Mouse (Mus musculus) left cerebral cortex, adult 11 months (tissue): Measurements from ENCODE around the gene Dyrk1b.
"Not testable (repeated sequence)": the region's sequence is repeated elsewhere in the genome, so short reads cannot be mapped to it uniquely, and the experiment has no call there.

Source experiments
- DNase-seq: peaks from one replicate; pipeline ENCODE4 v3.0.0; 2022; ENCODE audit warnings: low spot score

The Dyrk1b gene

DNA sequence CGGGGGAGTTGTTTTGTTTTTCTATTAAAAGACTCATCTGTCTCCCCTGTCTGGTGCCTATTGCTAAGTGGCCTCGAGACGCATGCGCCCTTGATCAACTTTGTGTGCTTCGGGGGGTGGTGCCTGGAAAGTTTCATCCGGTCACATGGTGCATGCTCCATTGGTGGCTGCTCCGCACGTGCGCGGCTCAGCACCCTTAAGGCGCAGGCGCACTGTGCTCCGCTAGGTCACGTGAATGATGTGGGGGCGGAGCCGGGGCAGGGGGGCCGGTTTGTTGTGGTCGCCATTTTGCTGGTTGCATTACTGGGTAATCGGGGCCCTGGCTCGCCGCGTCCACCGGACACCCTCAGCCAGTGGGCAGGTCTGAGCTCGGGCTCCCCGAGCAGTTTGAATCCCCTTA is at the start of gene Dyrk1b:
Gene Dyrk1b, plus strand, starts transcription at position 242 of the 400 bp plus-strand sequence.
- peak; percentile 98 for DNase-seq

DNA sequence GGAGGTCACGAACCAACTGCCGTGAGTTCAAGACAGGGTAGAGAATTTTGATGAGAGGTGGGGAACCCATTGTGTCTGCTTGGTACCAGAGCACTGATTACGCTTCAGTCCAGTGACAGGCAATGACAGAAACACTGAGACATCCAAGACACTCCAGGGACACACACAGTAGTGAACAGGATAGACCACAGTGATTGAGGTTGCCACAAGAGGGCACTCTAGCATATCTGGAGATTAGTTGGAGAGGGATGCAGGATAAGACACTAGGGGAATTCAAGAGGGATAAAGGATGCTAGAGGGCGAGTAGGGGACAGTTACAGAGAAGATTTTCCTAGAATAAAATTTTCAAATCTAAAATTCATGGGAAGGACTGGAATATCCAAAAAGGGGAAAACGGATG is 41.7 kb upstream of the Dyrk1b start:
- DNase-seq = no peak

DNA sequence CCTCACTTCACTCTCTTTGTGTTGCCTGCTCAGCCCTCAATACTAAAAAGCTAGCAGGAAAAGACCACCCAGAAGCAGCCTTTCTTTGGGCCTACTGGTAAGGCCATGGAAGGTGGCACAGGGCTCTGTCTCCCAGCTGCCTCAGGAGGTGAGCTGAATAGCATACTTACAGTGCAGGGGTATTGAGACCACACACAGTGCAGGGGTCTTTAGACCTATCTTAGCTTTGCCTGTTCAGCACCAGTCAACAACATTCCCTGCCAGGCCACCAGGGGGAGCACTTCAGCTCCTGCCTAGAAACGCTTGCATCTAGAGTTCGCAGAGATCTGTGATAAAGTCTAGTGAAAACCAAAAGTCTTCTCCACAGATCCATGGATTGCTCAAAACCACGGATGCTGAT is 31.0 kb upstream of the Dyrk1b start:
- DNase-seq = no peak

- DNase-seq = no peak
Measured at GRCm38 (mm10) chr7:28149841-28150240, 29.4 kb upstream of the Dyrk1b start.

DNA sequence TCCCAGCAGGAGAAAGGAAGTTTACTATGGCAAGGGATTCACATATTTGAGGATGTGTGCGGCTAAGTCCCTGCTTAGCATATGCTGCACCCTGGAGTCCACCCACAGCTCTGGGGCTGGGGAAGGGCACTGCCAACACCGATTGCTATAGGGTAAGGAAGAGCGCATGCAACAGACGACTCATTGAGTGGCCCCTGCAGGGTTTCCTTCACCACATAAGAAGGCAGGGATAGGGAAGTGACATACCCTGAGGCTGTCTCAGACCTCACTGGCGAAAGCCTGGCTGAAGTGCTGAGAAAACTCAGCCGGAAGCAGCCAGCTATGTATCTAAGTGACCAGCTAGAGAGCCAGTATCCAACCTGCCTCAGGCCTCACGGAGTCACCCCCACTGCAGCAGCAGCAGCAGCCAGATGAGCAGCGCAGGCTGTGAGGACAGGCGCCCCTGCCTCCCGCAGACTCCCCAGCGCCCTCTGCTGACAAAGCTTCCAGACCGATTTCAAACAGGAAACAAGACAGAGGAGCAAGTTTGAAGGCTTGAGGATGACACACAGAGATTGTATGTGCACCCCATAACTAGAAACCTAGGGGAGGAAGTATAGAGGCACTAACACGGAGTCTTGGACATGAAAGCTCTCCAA is 27.6 kb upstream of the Dyrk1b start:
- DNase-seq = no peak

GRCm38 (mm10) chr7:28153595-28153994 is 25.7 kb upstream of the Dyrk1b start:
- not testable (repeated sequence) for DNase-seq

DNA sequence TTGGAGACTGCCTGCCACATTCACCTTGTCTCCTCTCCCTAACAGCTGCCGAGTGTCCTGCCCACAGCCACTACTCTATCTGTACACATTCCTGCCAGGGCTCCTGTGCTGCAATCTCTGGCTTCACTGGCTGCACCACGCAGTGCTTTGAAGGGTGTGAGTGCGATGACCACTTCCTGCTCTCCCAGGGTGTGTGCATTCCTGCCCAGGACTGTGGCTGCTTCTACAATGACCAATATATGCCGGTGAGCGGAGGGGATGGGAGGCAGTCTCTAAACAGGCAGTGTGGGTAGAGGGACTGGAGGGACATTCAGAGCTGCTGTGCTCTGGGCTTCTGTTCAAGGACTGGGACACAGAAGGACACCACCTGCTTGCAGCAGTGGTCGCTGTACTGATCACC is 20.0 kb upstream of the Dyrk1b start:
- DNase-seq = no peak

- no peak for DNase-seq
Measured at GRCm38 (mm10) chr7:28159893-28160292, 19.4 kb upstream of the Dyrk1b start.

- no peak for DNase-seq
Measured at GRCm38 (mm10) chr7:28161163-28161749, 18.0 kb upstream of the Dyrk1b start.

DNA sequence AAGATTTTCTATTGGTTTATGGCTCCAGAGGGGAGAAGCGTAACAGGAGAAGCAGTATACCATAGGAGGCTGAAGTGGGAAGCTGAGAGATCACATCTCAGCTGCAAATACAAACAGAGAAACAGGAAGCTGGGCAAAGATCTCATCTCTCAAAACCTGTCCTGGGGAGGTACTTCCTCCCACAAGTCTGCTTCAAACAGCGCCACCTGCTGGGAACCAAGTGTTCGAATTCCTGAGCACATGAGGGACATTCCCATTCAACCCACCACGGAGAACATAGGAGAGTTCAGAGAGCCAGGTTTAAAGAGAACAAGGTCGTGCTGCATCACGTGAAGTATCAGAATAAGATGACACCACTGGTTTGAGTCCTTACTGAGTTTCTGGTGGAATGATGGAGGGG is 13.9 kb upstream of the Dyrk1b start:
- DNase-seq = no peak

DNA sequence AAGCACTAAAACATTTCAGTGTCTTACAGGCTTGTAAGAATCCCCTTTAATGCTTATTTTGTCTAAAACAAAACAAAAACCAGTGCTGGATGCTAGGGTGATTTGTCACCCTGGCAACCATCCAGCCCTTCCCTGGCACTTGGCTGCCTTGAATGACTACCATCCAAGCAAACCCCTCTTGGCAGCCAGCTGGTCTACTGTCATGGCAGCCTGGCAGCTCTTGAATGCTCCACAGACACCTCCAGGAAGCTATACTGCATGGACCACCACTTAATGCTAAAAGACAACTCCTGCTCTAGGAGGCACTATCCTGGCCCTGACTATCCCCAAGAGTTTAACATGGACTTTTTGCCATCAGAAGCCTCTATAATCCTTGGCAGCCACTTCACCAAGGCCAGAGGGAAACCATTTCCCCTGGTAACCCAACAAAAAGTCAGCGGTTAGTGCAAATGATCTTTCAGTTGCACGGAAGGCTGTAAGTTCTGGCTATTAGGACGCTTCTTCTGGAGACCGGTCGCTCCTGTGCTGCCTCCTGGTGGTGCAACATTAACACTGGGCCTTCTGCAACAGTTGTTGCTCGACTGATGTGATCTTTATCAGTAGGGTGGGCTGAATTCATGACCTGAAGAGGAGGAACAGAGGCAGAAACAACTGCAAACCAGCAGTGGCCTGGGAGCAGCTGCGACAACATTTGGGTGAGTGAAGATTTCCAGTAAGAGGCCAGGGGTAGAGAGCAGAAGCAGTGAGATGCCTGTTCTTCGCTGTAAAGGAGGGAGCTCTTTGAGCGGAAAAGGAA is 10.8 kb upstream of the Dyrk1b start:
- DNase-seq = no peak

GRCm38 (mm10) chr7:28169489-28170422 is 9.5 kb upstream of the Dyrk1b start, which contains the start of gene Fbl:
TSS of gene Fbl (plus strand) at chr7:28169710.
- peak; percentile 85 for DNase-seq

GRCm38 (mm10) chr7:28175358-28175757 is 3.9 kb upstream of the Dyrk1b start:
- no peak for DNase-seq

DNA sequence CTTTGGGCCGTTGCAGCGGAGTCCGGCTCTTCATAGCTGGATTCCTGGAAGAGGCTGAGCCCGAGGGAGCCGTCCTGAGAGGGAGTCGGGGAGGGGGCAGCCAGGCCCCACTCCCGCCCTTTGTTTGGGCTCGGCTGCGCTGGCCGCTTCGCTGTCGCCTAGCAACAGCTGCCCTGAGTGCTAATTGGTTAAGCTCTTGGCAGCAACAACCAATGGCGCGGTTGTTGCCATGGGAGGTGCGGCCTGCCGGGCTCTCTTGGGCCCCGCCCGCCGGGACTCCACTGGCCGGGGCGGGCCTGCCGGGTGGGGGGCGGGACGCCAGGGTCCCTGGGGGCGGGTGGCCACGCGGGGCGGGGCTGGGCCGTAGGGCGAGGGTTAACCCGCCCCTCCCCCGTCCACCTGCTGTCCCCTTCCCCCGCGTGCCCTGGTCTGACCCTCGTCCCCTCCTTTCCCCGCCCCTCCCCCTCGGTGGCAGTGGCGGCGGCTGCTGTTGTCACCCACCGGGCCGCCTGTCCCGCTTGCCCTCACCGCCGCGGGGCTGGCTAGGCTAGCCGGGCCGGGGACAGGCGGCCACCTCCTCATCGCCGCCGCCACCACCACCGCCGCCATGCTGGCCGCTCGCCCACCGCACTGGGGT is 590 bp downstream of the Dyrk1b start:
- DNase-seq = peak; percentile 92

GRCm38 (mm10) chr7:28180890-28181289 is 1.6 kb downstream of the Dyrk1b start:
- no peak for DNase-seq

DNA sequence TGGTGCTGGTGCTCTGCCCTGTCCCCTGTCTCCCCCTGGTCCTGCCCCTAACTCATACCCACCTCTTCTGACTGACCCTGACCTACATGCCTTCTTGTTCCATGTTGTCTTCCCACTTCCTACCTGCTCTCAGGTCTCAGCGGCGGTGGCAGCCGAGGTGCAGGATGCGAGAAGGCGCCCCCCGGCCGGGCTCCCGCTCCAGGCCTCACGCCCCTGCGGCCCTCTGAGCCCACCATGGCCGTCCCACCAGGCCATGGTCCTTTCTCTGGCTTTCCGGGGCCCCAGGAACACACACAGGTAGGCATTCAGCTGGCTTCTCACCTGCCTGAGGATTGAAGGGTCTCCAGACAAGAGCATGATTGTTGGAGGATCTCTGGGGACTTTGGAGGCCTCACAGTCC is 2.1 kb downstream of the Dyrk1b start:
- no peak for DNase-seq

DNA sequence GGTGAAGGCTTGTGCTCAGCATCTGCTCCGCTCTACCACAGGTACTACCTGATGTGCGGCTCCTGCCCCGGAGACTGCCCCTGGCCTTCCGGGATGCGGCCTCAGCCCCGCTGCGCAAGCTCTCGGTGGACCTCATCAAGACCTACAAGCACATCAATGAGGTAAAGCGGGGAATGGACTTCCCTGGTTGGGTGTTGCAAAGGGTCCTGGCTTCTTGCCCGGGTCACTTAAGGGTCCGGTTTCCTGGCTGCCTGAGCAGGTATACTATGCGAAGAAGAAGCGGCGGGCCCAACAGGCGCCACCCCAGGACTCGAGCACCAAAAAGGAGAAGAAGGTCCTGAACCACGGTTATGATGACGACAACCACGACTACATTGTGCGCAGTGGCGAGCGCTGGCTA is 3.1 kb downstream of the Dyrk1b start:
- no peak for DNase-seq

DNA sequence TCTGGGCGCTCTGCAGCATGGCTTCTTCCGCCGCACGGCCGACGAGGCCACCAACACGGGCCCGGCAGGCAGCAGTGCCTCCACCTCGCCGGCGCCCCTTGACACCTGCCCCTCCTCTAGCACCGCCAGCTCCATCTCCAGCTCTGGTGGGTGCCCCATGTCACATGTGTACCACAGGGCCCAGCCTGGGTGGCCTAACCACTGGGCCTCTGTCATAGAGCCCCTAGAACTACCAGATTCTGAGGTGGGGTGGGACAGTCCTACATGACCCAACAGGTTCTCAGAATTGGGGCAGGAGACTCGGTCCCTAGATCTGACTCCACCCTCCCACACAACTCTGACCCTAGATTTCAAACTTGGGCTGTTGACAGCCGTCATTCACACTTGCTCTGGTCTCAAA is 6.6 kb downstream of the Dyrk1b start:
- DNase-seq = no peak

DNA sequence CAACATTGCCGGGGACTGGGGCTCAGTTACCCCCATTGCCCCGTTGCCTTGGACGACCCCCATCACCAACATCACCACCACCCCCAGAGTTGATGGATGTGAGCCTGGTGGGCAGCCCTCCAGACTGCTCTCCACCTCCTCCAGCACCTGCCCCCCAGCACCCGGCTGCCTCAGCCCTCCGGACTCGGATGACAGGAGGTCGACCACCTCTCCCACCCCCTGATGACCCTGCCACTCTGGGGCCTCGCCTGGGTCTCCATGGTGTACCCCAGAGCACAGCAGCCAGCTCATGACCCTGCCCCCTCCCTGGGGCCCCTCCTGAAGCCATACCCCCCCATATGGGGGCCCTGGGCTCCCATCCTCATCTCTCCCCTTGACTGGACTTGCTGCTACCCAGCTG is 7.4 kb downstream of the Dyrk1b start:
- no peak for DNase-seq

GRCm38 (mm10) chr7:28191489-28191888 is 12.2 kb downstream of the Dyrk1b start:
- no peak for DNase-seq

DNA sequence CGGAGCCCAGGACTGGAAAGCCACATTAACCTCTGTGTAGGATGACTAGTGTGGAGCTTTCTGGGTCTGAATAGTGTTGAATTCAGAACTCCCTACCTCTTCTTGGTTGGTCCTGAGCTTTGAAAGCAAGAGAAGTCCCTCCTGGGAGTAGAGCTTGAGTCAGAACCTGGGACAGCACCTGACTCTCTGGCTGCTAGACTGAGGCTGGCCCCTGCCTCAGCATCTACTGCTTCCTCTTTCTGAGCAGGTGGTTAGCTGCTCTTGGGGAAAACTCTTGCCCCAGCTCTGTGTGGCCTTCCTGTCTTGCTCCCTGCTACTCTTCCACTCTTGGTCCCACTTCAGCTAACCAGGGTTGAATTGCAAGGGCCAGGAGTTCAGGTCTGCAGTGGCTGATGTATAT is 12.6 kb downstream of the Dyrk1b start:
- no peak for DNase-seq
